Mouse (Mus musculus): ENCODE data around the gene Rag2. TPM values are rescaled to one million over a fixed set of nuclear protein-coding genes. Genes with fewer than 3 reads are reported as not detected.

The Rag2 gene
- polyA plus RNA-seq, 1 experiment, result not detected

- DNase-seq (ENCODE audit: low read depth, low spot score), result peak; percentile 27
Observed at GRCm38 (mm10) chr2:101678236-101679021, 53.9 kb downstream of the Rag2 start, which contains the start of gene Traf6. TSS of gene Traf6 (plus strand) at chr2:101678429.

GRCm38 (mm10) chr2:101679164-101679784 lies 54.8 kb downstream of the Rag2 start:
- WGBS, result 3% methylated on average over 15 of the region's 15 CpGs
- no peak for DNase-seq (ENCODE audit: low read depth, low spot score)

More at GRCm38 (mm10) chr2:101678236-101679021, 53.9 kb downstream of the Rag2 start, which contains the start of gene Traf6:
- under 1% methylated on average over 67 of the region's 68 CpGs for WGBS

Other genes starting within 250 kb of the Rag2 start
- not detected in 2 replicates for gene Rag1, start 24.8 kb downstream of the Rag2 start, polyA plus RNA-seq (2012; rRNA removed)
- 1.9 and 2.7 TPM in 2 replicates for gene B230118H07Rik, start 24.8 kb downstream of the Rag2 start, polyA plus RNA-seq (2012; rRNA removed)
- gene Traf6, start 53.7 kb downstream of the Rag2 start, polyA plus RNA-seq (2012; rRNA removed), result 6.0 and 9.2 TPM in 2 replicates